Mouse (Mus musculus) liver, adult 2 months (tissue): ENCODE data around the gene Acd. TPM values are rescaled to one million over a fixed set of nuclear protein-coding genes. Genes with fewer than 3 reads are reported as not detected.

Experiments
- DNase-seq: peaks from one replicate; pipeline ENCODE4 v3.0.0-alpha.2; 2011; ENCODE audit warnings: low read depth, low spot score; ENCODE audit errors: extremely low read depth
- H3K27ac ChIP-seq: fragments of 200-500 bp; replicated peaks from 2 replicates; pipeline ENCODE4 v1.5.1; 2012; ENCODE audit warnings: low read depth, mild to moderate bottlenecking, control low read depth, inconsistent platforms, low read length; ENCODE audit not compliant: insufficient read depth
- H3K27me3 ChIP-seq: fragments of 200-500 bp; 2 replicates; pipeline ENCODE4 v1.6.1; 2012; ENCODE audit warnings: mild to moderate bottlenecking, moderate library complexity, low read length, inconsistent platforms; ENCODE audit not compliant: control insufficient read depth, insufficient read depth
- H3K36me3 ChIP-seq: fragments of 200-500 bp; 2 replicates; pipeline ENCODE4 v1.6.1; 2012; ENCODE audit warnings: low read length, inconsistent platforms; ENCODE audit not compliant: control insufficient read depth, insufficient read depth
- H3K4me1 ChIP-seq: fragments of 200-500 bp; 2 replicates; pipeline ENCODE4 v1.6.1; 2011; ENCODE audit warnings: low read length; ENCODE audit not compliant: control insufficient read depth, insufficient read depth
- H3K4me3 ChIP-seq: fragments of 200-500 bp; 2 replicates; pipeline ENCODE4 v1.5.1; 2011; ENCODE audit warnings: low read depth, mild to moderate bottlenecking, control low read depth, low read length, moderate library complexity; ENCODE audit not compliant: insufficient read depth
- H3K79me2 ChIP-seq: fragments of 200-500 bp; 2 replicates; pipeline ENCODE4 v1.6.1; 2012; ENCODE audit warnings: inconsistent platforms, mild to moderate bottlenecking, low read length, moderate library complexity; ENCODE audit not compliant: control insufficient read depth, insufficient read depth
- H3K9ac ChIP-seq: fragments of 200-500 bp; 2 replicates; pipeline ENCODE4 v1.6.1; 2012; ENCODE audit warnings: low read depth, mild to moderate bottlenecking, control low read depth, inconsistent platforms, low read length
- CTCF ChIP-seq: fragments of 200-500 bp; IDR thresholded peaks from 2 replicates; pipeline ENCODE4 v1.5.1; 2011; ENCODE audit warnings: low read depth, low read length, control low read depth
- POLR2A ChIP-seq: fragments of 200-500 bp; IDR thresholded peaks from 2 replicates; pipeline ENCODE4 v1.6.1; 2011; ENCODE audit warnings: low read length, control low read depth; ENCODE audit not compliant: insufficient read depth; ENCODE audit errors: extremely low read depth
- WGBS: fragments of 180-500 bp; shearing (Covaris S2); methylation state at CpG from one replicate; pipeline ENCODE4 v1.1.7; 2018; 5-methylcytosine and 5-hydroxymethylcytosine counted together
- polyA plus RNA-seq: library from polyadenylated mRNA; depleted of rRNA; stranded (reverse); fragments of >200 nt; gene quantifications from 2 replicates; pipeline ENCODE4 v1.2.3, GENCODE M21; 2012
- total RNA-seq: library from RNA; depleted of rRNA; stranded (reverse); fragments of >200 nt; gene quantifications from 2 replicates; pipeline ENCODE4 v1.2.3, GENCODE M21; 2014

The Acd gene
- total and polyA plus RNA-seq, 2 experiments: 1.5 to 22.8 TPM

DNA sequence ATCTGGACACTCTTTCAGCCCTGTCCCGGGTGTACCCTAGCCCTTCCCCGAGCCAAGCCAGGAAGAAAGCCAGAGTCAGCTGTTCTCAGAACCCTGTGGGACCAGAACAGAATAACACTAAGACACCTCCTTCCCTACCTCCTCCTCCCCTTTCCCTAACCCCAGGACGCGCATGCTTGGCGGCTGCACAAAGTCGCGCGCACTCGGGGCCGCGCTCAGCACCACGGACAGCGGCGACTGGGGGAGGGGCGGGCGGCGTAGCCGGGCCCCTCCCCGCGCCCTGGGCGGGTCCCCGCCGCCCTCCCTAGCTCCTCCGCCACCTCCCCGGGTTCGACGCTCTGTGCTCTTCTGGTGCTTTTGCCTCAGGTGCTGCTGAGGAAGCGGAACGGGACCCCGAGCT lies 7.3 kb downstream of the Acd start:
- peaks cover 1% of the 10 kb centered on the region for H3K4me1 ChIP-seq
- no peaks in the 10 kb centered on the region for H3K36me3 ChIP-seq
- WGBS: 10% methylated on average over 30 of the region's 30 CpGs
- no peaks in the 10 kb centered on the region for H3K79me2 ChIP-seq
- H3K27ac ChIP-seq: no peak overlapping the region
- H3K9ac ChIP-seq: no peak overlapping the region
- peak overlapping the region; percentile 52 for H3K4me3 ChIP-seq
- TF ChIP-seq POLR2A: no peak
- no peak for TF ChIP-seq CTCF
- H3K27me3 ChIP-seq: peaks cover 5% of the 10 kb centered on the region
- no peak for DNase-seq

DNA sequence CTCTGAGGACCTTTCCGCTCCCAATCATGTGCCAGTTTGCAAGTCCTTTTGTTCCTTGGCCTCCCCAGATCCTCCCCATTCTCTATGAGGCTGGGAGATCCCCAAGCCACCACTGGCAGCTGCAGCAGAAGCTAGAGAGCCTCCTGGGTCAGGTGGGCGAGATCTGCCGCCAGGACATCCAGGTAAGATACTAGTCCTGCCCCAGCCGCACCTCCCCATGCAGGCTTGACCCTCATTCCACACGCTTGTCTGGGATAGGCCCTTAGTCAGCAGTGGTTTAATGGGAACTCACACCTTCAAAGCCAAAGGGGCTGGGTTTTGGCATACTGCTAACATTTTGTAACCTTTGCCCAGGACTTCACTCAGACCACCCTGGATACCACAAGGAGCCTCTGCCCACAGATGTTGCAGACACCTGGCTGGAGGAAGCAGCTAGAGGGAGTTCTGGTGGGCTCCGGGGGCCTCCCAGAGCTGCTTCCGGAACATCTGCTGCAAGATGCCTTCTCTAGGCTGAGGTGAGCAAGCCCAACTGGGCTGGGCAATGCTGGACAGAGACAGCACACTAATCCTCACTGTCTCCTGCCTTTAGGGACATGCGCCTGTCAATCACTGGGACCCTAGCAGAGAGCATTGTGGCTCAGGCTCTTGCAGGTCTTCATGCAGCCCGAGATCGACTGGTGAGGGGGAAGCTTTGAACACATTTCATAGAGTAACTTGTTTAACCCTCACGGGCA lies 8.3 kb downstream of the Acd start:
- TF ChIP-seq CTCF (no peak), POLR2A (no peak)
- 92% methylated on average over 11 of the region's 11 CpGs for WGBS
- no peaks in the 10 kb centered on the region for H3K36me3 ChIP-seq
- no peak overlapping the region for H3K4me3 ChIP-seq
- DNase-seq: no peak
- peaks cover 1% of the 10 kb centered on the region for H3K4me1 ChIP-seq
- peaks cover 5% of the 10 kb centered on the region for H3K27me3 ChIP-seq
- no peaks in the 10 kb centered on the region for H3K79me2 ChIP-seq
- no peak overlapping the region for H3K27ac ChIP-seq
- H3K9ac ChIP-seq: no peak overlapping the region

DNA sequence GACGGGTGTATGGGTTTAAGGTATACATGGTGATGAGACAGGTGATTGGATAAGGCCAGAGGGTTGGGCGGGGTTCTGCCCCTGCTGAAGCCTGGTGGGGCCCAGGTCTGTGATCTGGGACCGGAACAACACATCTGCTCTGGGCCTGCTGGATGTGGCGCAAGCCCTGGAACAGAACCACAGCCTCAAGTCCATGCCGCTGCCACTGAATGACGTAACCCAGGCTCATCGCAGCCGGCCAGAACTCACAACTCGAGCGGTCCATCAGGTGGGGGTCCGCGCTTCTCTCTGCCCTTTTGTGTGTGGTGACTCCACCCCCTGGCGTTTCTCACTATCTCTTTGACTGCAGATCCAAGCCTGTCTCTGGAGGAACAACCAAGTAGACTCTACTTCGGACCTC lies 9.9 kb downstream of the Acd start:
- no peak for DNase-seq
- TF ChIP-seq CTCF: no peak
- no peak for TF ChIP-seq POLR2A
- Histone ChIP-seq H3K79me2 (no peaks in the 10 kb centered on the region), H3K27ac (no peak overlapping the region), H3K4me3 (no peak overlapping the region), H3K9ac (no peak overlapping the region), H3K36me3 (no peaks in the 10 kb centered on the region), H3K4me1 (peaks cover 1% of the 10 kb centered on the region), H3K27me3 (peaks cover 5% of the 10 kb centered on the region)
- 73% methylated on average over 14 of the region's 14 CpGs for WGBS

DNA sequence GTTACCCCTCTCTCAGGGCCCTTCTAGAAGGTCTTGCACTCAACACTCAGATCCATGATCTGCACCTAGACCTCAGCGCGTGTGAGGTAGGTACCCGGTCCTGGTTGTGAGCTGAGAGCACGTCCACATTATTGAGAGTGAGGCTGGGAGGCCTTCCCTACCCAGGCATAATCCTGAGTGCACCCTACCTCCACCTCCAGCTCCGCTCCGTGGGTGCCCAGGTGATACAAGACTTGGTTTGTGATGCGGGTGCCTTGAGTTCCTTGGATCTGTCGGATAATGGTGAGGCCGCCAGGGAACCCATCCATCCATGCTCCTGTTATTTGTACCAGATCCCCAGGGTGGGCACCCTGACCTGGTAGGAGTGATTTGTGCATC lies 10.9 kb downstream of the Acd start:
- no peak overlapping the region for H3K4me3 ChIP-seq
- peaks cover 5% of the 10 kb centered on the region for H3K27me3 ChIP-seq
- no peaks in the 10 kb centered on the region for H3K79me2 ChIP-seq
- H3K27ac ChIP-seq: no peak overlapping the region
- TF ChIP-seq POLR2A: no peak
- no peak for TF ChIP-seq CTCF
- 87% methylated on average over 9 of the region's 9 CpGs for whole genome bisulfite sequencing
- no peak for DNase-seq
- H3K36me3 ChIP-seq: no peaks in the 10 kb centered on the region
- no peak overlapping the region for H3K9ac ChIP-seq
- peaks cover 1% of the 10 kb centered on the region for H3K4me1 ChIP-seq

DNA sequence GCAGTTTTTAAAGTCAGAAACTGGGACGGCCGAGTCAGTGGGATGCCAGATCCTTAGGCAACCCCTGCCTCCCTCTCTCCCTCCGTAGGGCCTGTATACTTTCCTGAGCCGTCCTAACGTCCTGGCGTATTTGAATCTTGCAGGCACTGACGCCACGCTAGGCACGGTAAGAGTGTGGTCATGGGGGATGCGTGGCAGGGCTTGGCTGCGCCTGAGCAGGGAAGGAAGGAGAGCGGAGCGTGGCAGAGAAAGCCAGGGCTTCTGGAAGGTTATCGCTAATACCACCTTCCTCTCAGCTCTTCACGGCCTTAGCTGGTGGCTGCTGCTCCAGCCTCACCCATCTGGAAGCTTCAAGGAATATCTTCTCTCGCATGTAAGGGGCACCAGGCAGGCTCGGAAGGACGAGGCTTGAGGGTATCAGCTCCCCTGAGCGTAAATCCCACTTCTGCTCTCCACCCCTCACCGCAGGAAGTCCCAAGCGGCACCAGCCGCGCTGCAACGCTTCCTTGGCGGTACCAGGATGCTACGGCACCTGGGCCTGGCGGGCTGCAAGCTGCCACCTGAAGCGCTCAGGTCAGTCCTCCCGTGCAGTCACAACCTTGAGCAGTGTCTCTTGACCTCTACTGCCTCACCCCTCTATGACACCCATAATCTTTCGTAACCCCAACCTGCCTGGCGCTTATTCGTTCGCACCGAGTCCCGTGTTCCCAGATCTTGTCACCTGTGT lies 11.5 kb downstream of the Acd start:
- no peaks in the 10 kb centered on the region for H3K36me3 ChIP-seq
- 66% methylated on average over 35 of the region's 35 CpGs for WGBS
- H3K4me1 ChIP-seq: peaks cover 1% of the 10 kb centered on the region
- no peak overlapping the region for H3K27ac ChIP-seq
- H3K79me2 ChIP-seq: no peaks in the 10 kb centered on the region
- no peak overlapping the region for H3K9ac ChIP-seq
- H3K27me3 ChIP-seq: peaks cover 5% of the 10 kb centered on the region
- DNase-seq: no peak
- H3K4me3 ChIP-seq: no peak overlapping the region
- TF ChIP-seq POLR2A (no peak), CTCF (no peak)

DNA sequence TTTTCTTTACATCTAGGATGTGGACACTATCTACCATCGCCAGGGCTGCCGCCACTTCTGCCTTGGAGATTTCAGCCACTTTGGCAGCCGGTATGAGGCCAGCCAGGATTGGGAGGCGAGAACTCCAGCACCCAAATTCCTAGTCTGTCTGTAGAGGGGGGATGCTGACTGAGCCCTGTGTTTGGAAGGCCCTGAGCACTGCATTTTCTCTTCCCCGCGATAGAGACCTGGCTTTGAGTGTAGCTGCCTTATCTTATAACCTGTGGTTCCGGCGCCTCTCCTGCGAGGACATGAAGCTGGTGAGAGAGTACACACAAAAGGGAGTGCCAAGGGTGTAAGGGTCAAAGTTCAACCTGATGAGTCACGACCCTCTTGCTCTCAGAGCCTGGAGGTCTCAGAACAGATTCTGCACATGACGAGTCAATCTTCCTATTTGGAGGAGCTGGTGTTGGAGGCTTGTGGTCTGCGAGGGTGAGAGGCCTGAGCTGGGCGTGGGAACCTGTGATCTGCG lies 12.6 kb downstream of the Acd start:
- Histone ChIP-seq H3K9ac (no peak overlapping the region), H3K27ac (no peak overlapping the region), H3K36me3 (no peaks in the 10 kb centered on the region), H3K79me2 (no peaks in the 10 kb centered on the region), H3K4me1 (no peaks in the 10 kb centered on the region), H3K4me3 (no peak overlapping the region), H3K27me3 (no peaks in the 10 kb centered on the region)
- TF ChIP-seq POLR2A: no peak
- no peak for TF ChIP-seq CTCF
- 43% methylated on average over 14 of the region's 14 CpGs for whole genome bisulfite sequencing
- DNase-seq: no peak
